Mouse (Mus musculus) ES-Bruce4 (cell line): ENCODE data around the gene Sppl2a.

Source experiments
- CTCF ChIP-seq: IDR thresholded peaks from one replicate; pipeline ENCODE4 v1.8.1; 2011; ENCODE audit warnings: low read depth, low read length
- POLR2A ChIP-seq: IDR thresholded peaks from one replicate; pipeline ENCODE4 v1.8.1; 2011; ENCODE audit warnings: low read length; ENCODE audit not compliant: insufficient read depth

GRCm38 (mm10) chr2:126932261-126932896, 656 bp downstream of the Sppl2a start:
- no peak for TF ChIP-seq POLR2A
- TF ChIP-seq CTCF: no peak
